Mouse (Mus musculus) spleen, postnatal 4 days (tissue): Measurements from ENCODE around the gene Pml.

Source experiments
- DNase-seq, 2 experiments: peaks; one replicate each; pipeline ENCODE4 v3.0.0; 2022; ENCODE audit warnings: low spot score in 2 of 2

The Pml gene

GRCm38 (mm10) chr9:58249592-58250192, at the start of gene Pml:
Gene Pml, minus strand, starts transcription at chr9:58249786.
- peak; percentile 82 to 88 for DNase-seq

GRCm38 (mm10) chr9:58297961-58298477, 48.4 kb upstream of the Pml start:
- no peak for DNase-seq

- no peak for DNase-seq
Measured at GRCm38 (mm10) chr9:58297065-58297464, 47.5 kb upstream of the Pml start.

GRCm38 (mm10) chr9:58295766-58296361, 46.3 kb upstream of the Pml start:
- DNase-seq: no peak

- no peak for DNase-seq
Measured at GRCm38 (mm10) chr9:58295345-58295744, 45.8 kb upstream of the Pml start.

GRCm38 (mm10) chr9:58294527-58294926, 44.9 kb upstream of the Pml start:
- DNase-seq: no peak

GRCm38 (mm10) chr9:58289901-58290300, 40.3 kb upstream of the Pml start:
- no peak for DNase-seq

GRCm38 (mm10) chr9:58289090-58289489, 39.5 kb upstream of the Pml start:
- DNase-seq: no peak

- DNase-seq: no peak
Measured at GRCm38 (mm10) chr9:58283431-58283830, 33.8 kb upstream of the Pml start.

- DNase-seq: peak in 1 of 2 experiments; percentile 83
Measured at GRCm38 (mm10) chr9:58281597-58281996, 32.0 kb upstream of the Pml start.

GRCm38 (mm10) chr9:58280259-58281109, 30.9 kb upstream of the Pml start:
- peak; percentile 69 to 78 for DNase-seq

- no peak for DNase-seq
Measured at GRCm38 (mm10) chr9:58279780-58280179, 30.2 kb upstream of the Pml start.

GRCm38 (mm10) chr9:58278821-58279723, 29.5 kb upstream of the Pml start:
- DNase-seq: no peak

- DNase-seq: no peak
Measured at GRCm38 (mm10) chr9:58278313-58278712, 28.7 kb upstream of the Pml start.

- DNase-seq: no peak
Measured at GRCm38 (mm10) chr9:58276346-58276745, 26.8 kb upstream of the Pml start.

- DNase-seq: no peak
Measured at GRCm38 (mm10) chr9:58275797-58276196, 26.2 kb upstream of the Pml start.

GRCm38 (mm10) chr9:58275115-58275774, 25.7 kb upstream of the Pml start:
- DNase-seq: no peak

GRCm38 (mm10) chr9:58274626-58275025, 25.0 kb upstream of the Pml start:
- no peak for DNase-seq

- DNase-seq: no peak
Measured at GRCm38 (mm10) chr9:58274101-58274604, 24.6 kb upstream of the Pml start.

- DNase-seq: no peak
Measured at GRCm38 (mm10) chr9:58272855-58273254, 23.3 kb upstream of the Pml start.

GRCm38 (mm10) chr9:58272068-58272541, 22.5 kb upstream of the Pml start:
- no peak for DNase-seq
